18 mouse cellular contexts compared by ENCODE assay signal in genomic region chr2:142870055-142870454, GRCm38 (mm10). TPM values are rescaled to one million over a fixed set of nuclear protein-coding genes. Genes with fewer than 3 reads are reported as not detected.
DNase-seq lines count a peak whose midpoint lies in the region; ATAC-seq and TF ChIP-seq lines count a peak whose summit lies in the region.
"Had no signal": no experiment of that assay in that cellular context is flagged by ENCODE, and none has a peak within 500 bp of the region (broad histone marks: within the 10 kb centered on the region; RNA-seq: fewer than 3 reads in every experiment).

No protein-coding gene starts in this region.

- ATAC-seq in forebrain, postnatal 0 days = no peak
- ATAC-seq in forebrain, embryonic 11.5 days (replicated peaks; ENCODE audit: low FRiP score) = no peak
- no peak for ATAC-seq in midbrain, embryonic 11.5 days (ENCODE audit: low FRiP score)
- ATAC-seq in midbrain, embryonic 14.5 days (ENCODE audit: low FRiP score, low TSS enrichment) = no peak
- no peak for ATAC-seq in hindbrain, embryonic 13.5 days (ENCODE audit: low FRiP score)
- ATAC-seq: forebrain, embryonic 16.5 days; hindbrain, postnatal 0 days had no signal

- H3K4me3 ChIP-seq in forebrain, postnatal 0 days (ENCODE audit: low read depth, low read length) = no peak overlapping the region
- no peak overlapping the region for H3K4me3 ChIP-seq in forebrain, embryonic 11.5 days (ENCODE audit: low read depth, low read length)
- no peak overlapping the region for H3K4me3 ChIP-seq in midbrain, embryonic 11.5 days (ENCODE audit: low read depth, low read length)
- H3K4me3 ChIP-seq in midbrain, embryonic 14.5 days (replicated peaks; ENCODE audit: low read depth, low read length) = no peak overlapping the region
- no peak overlapping the region for H3K4me3 ChIP-seq in hindbrain, embryonic 13.5 days
- H3K4me3 ChIP-seq: heart, embryonic 13.5 days had no signal

- H3K27me3 ChIP-seq in forebrain, postnatal 0 days (ENCODE audit: insufficient read depth, low read length) = no peaks in the 10 kb centered on the region
- H3K27me3 ChIP-seq in forebrain, embryonic 11.5 days (ENCODE audit: control insufficient read depth, insufficient read depth, low read length) = no peaks in the 10 kb centered on the region
- no peaks in the 10 kb centered on the region for H3K27me3 ChIP-seq in midbrain, embryonic 11.5 days (ENCODE audit: control insufficient read depth, insufficient read depth, low read length)
- no peaks in the 10 kb centered on the region for H3K27me3 ChIP-seq in midbrain, embryonic 14.5 days (ENCODE audit: control insufficient read depth, insufficient read depth, low read length)
- H3K27me3 ChIP-seq in hindbrain, embryonic 13.5 days = no peaks in the 10 kb centered on the region
- H3K27me3 ChIP-seq: heart, embryonic 13.5 days had no signal

- no peaks in the 10 kb centered on the region for H3K9me3 ChIP-seq in forebrain, postnatal 0 days (ENCODE audit: low read length)
- no peaks in the 10 kb centered on the region for H3K9me3 ChIP-seq in forebrain, embryonic 11.5 days (ENCODE audit: control insufficient read depth, low read length)
- no peaks in the 10 kb centered on the region for H3K9me3 ChIP-seq in midbrain, embryonic 11.5 days (ENCODE audit: control insufficient read depth, low read length)
- no peaks in the 10 kb centered on the region for H3K9me3 ChIP-seq in midbrain, embryonic 14.5 days (ENCODE audit: control insufficient read depth, low read length)
- no peaks in the 10 kb centered on the region for H3K9me3 ChIP-seq in hindbrain, embryonic 13.5 days
- H3K9me3 ChIP-seq: heart, embryonic 13.5 days had no signal

- no peak for TF ChIP-seq CTCF in forebrain, postnatal 0 days (IDR thresholded peaks at IDR 0.05; ENCODE audit: low read depth)

- no peaks in the 10 kb centered on the region for H3K4me1 ChIP-seq in forebrain, postnatal 0 days (ENCODE audit: insufficient read depth)
- no peaks in the 10 kb centered on the region for H3K4me1 ChIP-seq in forebrain, embryonic 11.5 days (replicated peaks; ENCODE audit: control insufficient read depth, insufficient read depth, low read length)
- no peaks in the 10 kb centered on the region for H3K4me1 ChIP-seq in midbrain, embryonic 11.5 days (ENCODE audit: control insufficient read depth, insufficient read depth, low read length)
- no peaks in the 10 kb centered on the region for H3K4me1 ChIP-seq in midbrain, embryonic 14.5 days (ENCODE audit: control insufficient read depth, insufficient read depth, low read length)
- no peaks in the 10 kb centered on the region for H3K4me1 ChIP-seq in hindbrain, embryonic 13.5 days (replicated peaks)

- H3K9ac ChIP-seq in forebrain, postnatal 0 days = no peak overlapping the region
- H3K9ac ChIP-seq in forebrain, embryonic 11.5 days (ENCODE audit: low read length) = no peak overlapping the region
- H3K9ac ChIP-seq in midbrain, embryonic 11.5 days (ENCODE audit: low read length) = no peak overlapping the region
- no peak overlapping the region for H3K9ac ChIP-seq in midbrain, embryonic 14.5 days (replicated peaks; ENCODE audit: low read length)
- H3K9ac ChIP-seq in hindbrain, embryonic 13.5 days = no peak overlapping the region
- H3K9ac ChIP-seq: heart, embryonic 13.5 days had no signal

- no peak overlapping the region for H3K27ac ChIP-seq in forebrain, postnatal 0 days (ENCODE audit: low read depth, low read length)
- H3K27ac ChIP-seq in forebrain, embryonic 11.5 days (ENCODE audit: low read depth, low read length) = no peak overlapping the region
- H3K27ac ChIP-seq in midbrain, embryonic 11.5 days (ENCODE audit: low read depth, low read length) = no peak overlapping the region
- no peak overlapping the region for H3K27ac ChIP-seq in midbrain, embryonic 14.5 days (replicated peaks; ENCODE audit: low read depth, low read length)
- no peak overlapping the region for H3K27ac ChIP-seq in hindbrain, embryonic 13.5 days
- H3K27ac ChIP-seq: heart, embryonic 13.5 days; hindbrain, postnatal 0 days had no signal

- DNase-seq in forebrain, postnatal 0 days = peak; percentile 31
- no peak for DNase-seq in forebrain, embryonic 11.5 days (ENCODE audit: low spot score)
- peak; percentile 9 to 35 for DNase-seq in layer of hippocampus, adult 8-10 months (ENCODE audit: low spot score in 2 of 2)
- no peak for DNase-seq in layer of hippocampus, adult 11-12 months (ENCODE audit: low spot score)
- DNase-seq in midbrain, embryonic 11.5 days (ENCODE audit: low spot score, missing footprints) = peak; percentile 64
- DNase-seq in midbrain, embryonic 14.5 days = no peak
- DNase-seq in layer of hippocampus, postnatal 36 days = peak; percentile 5 to 11
- DNase-seq: adrenal gland, postnatal 10 days; cerebellum, adult 18-20 months; cerebellum, adult 9-11 months; cerebellum, postnatal 36 days; gastrocnemius, postnatal 36 days; heart, adult 11 months; heart, postnatal 36 days had no signal

- no peaks in the 10 kb centered on the region for H3K36me3 ChIP-seq in forebrain, postnatal 0 days (ENCODE audit: insufficient read depth)
- no peaks in the 10 kb centered on the region for H3K36me3 ChIP-seq in forebrain, embryonic 11.5 days (ENCODE audit: control insufficient read depth, insufficient read depth, low read length)
- H3K36me3 ChIP-seq in midbrain, embryonic 11.5 days (ENCODE audit: control insufficient read depth, insufficient read depth, low read length) = no peaks in the 10 kb centered on the region
- H3K36me3 ChIP-seq in midbrain, embryonic 14.5 days (ENCODE audit: control insufficient read depth, insufficient read depth, low read length) = no peaks in the 10 kb centered on the region
- peaks cover 1% of the 10 kb centered on the region for H3K36me3 ChIP-seq in hindbrain, embryonic 13.5 days

- 71% methylated on average over 8 of the region's 8 CpGs for WGBS in forebrain, postnatal 0 days
- 94% methylated on average over 8 of the region's 8 CpGs for WGBS in forebrain, embryonic 11.5 days
- WGBS in midbrain, embryonic 11.5 days = 96% methylated on average over 8 of the region's 8 CpGs
- 97% methylated on average over 8 of the region's 8 CpGs for WGBS in midbrain, embryonic 14.5 days
- WGBS in hindbrain, embryonic 13.5 days = 95% methylated on average over 8 of the region's 8 CpGs

- no peak overlapping the region for H3K4me2 ChIP-seq in forebrain, postnatal 0 days (ENCODE audit: low read depth)
- no peak overlapping the region for H3K4me2 ChIP-seq in forebrain, embryonic 11.5 days (ENCODE audit: low read depth, low read length, severe bottlenecking)
- no peak overlapping the region for H3K4me2 ChIP-seq in midbrain, embryonic 11.5 days
- H3K4me2 ChIP-seq in midbrain, embryonic 14.5 days (ENCODE audit: low read length) = no peak overlapping the region
- H3K4me2 ChIP-seq in hindbrain, embryonic 13.5 days = no peak overlapping the region
- H3K4me2 ChIP-seq: heart, embryonic 13.5 days had no signal

RNA-seq across cellular contexts. Expression of gene Kif16b, which starts 31.3 kb away (rescaled TPM):
- 7.2 and 9.9 TPM in 2 replicates for total RNA-seq in forebrain, postnatal 0 days (2014; rRNA removed)
- 1.3 and 2.7 TPM in 2 replicates for polyA plus RNA-seq in forebrain, postnatal 0 days (2015; fragmentation: Nextera tagmentation; extraction: Ambion mirVana)
- polyA plus RNA-seq in forebrain, embryonic 11.5 days (2014; fragmentation: Nextera tagmentation; extraction: Ambion mirVana) = 6.5 and 8.9 TPM in 2 replicates
- total RNA-seq in layer of hippocampus, adult 8-10 months (2022) = 10 to 100 TPM; 11.7 to 14.2 (median 13.6) TPM
- 5.2 and 6.4 TPM in 2 replicates for polyA plus RNA-seq in midbrain, embryonic 11.5 days (2014; fragmentation: Nextera tagmentation; extraction: Ambion mirVana)
- 3.7 and 4.1 TPM in 2 replicates for polyA plus RNA-seq in midbrain, embryonic 14.5 days (2014; fragmentation: Nextera tagmentation; extraction: Ambion mirVana)
- 10 to 100 TPM in 1 of 2 experiments, 1 to 10 TPM in 1; 9.7 to 10.9 TPM for total RNA-seq in layer of hippocampus, postnatal 36 days (2021)
- polyA plus RNA-seq in hindbrain, embryonic 13.5 days (2015; fragmentation: Nextera tagmentation; extraction: Ambion mirVana) = 4.2 and 4.3 TPM in 2 replicates

Comparison
In these comparisons a context has a peak if more than half of its experiments do, and no peak if none do; other contexts are left out.
1. DNase-seq: peak in forebrain, postnatal 0 days (single experiment), layer of hippocampus, adult 8-10 months (2 of 2), midbrain, embryonic 11.5 days (single experiment) and layer of hippocampus, postnatal 36 days (2 of 2); none in forebrain, embryonic 11.5 days (single experiment), layer of hippocampus, adult 11-12 months (single experiment) and midbrain, embryonic 14.5 days (single experiment).